Mouse (Mus musculus) MEL-GATA-1-ER (cell line): ENCODE data around the gene Gm2564.
"Not testable (repeated sequence)": the region's sequence is repeated elsewhere in the genome, so short reads cannot be mapped to it uniquely, and the experiment has no call there.

ENCODE experiments used
- DNase-seq: peaks from one replicate; pipeline ENCODE4 v3.0.0-alpha.2; 2012; ENCODE audit warnings: low read depth; ENCODE audit errors: extremely low read depth

Gm2564 gene

DNA sequence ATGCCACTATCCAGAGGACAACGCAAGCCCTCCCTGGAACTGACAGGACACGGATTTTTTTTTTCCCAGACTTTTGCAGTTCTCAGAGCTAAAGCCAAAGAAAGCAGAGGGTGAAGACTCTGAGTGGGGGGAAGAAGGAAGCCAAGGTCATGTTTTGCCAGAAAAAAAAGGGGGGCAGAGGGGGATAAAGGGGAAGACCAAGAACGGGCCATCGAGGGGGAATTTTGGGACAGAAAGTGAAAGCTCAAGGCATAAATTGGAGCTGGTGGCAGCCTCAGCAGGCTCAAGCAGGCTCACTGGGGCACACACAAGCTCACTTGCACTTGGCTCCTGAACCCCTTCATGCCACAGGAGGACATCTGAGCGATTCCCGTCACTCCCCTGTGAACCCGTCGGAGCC lies at the start of gene Gm2564:
Gene Gm2564, plus strand, starts transcription at position 301 of the 400 bp plus-strand sequence.
- DNase-seq = not testable (repeated sequence)

DNA sequence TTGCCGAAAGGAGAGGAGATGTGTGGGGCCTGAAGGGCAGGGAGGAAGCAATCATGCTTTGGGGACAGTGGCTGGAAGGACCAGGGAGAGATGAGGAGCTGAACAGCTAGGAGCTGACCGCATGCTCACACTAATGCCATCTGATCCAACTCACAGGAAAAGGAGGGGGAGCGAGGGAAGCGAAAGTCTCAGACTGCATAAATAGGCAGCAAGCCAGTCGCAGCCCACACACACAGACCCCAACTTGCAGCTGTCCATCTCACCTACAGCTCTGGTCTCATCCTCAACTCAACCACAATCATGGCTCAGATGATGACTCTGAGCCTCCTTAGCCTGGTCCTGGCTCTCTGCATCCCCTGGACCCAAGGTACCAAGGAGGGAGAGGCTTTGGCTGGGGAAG lies 17.6 kb upstream of the Gm2564 start, which contains the start of gene Gm10591:
Gene Gm10591, plus strand, starts transcription at position 301 of the 400 bp plus-strand sequence.
- DNase-seq = not testable (repeated sequence)

DNA sequence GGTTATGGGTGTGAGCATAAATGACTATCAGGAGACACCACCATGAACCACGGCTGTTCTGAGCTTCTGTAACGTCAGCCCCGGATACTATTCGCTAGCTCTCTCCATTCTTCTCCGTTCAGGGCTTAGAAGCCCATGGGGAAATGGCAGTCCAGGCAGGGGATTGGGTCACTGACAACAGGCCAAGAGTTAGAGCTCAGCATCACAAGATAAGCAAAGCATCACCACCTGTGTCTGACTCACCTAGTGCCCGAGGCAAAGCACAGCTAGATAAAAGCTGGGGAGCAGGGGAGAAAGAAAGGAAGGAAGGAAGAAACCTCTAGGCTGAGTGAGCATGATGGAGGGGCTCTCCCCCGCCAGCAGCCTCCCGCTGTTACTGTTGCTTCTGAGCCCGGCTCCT lies 25.4 kb downstream of the Gm2564 start, which contains the start of gene Ccl27b:
Gene Ccl27b, plus strand, starts transcription at position 301 of the 400 bp plus-strand sequence.
- not testable (repeated sequence) for DNase-seq

DNA sequence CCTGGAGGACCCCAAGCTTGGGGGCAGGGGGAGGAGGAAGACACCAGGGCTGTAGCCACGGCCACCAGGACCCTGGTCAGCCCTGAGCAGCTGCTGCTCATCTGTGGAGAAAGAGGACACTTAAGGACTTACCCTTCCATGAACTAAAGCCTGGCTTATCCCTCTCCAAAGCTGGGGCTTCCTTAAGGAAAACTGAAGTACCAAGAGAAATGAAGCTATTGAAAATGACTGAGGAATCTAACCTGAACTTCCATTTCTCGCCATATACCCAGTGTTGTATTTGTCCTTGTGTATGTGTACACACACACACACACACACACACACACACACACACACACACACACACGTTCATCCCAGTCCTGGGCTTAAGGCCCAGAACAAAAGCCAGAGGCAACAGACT lies 32.3 kb downstream of the Gm2564 start, which contains the start of gene Il11ra2:
Gene Il11ra2, minus strand, starts transcription at position 101 of the 400 bp plus-strand sequence.
- DNase-seq = not testable (repeated sequence)

DNA sequence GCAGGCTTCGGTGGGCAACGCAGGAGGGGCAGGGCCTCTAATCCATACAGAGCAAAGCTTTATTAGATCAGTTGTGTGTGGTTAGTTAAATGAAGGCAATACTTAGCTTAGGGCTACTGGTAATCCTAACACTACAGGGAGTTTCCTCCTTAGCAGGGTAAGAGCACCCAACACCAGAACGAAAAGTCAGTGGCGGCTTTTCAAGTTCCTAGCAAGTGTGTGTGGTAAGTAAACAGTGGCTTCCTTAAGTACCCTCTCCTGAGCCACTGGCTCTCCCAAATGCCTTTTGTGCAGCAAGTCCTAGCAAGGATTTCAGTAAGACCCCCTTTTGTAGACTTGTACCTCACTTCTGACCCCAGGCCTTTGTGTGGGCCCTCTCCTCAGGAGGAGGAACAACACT lies 45.9 kb downstream of the Gm2564 start:
- not testable (repeated sequence) for DNase-seq

DNA sequence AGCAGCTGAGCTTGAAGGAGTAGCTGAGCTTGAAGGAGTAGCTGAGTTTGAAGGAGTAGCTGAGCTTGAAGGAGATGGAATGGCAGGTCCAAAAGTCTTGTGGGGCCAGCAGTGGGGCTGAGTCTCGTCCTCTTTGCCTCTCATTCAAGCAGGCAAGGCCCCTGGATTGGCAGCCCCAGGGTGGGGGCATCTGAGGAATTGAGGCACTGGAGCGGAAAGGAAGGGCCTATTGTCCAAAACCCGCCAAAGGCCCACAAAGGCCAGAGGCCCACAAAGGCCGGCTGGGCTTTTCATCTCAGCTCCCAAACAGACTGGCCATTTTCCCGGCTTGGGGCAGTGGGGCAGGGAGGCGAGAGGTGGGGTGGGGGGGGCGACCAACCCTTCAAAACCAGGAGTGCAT lies 49.8 kb downstream of the Gm2564 start:
- DNase-seq = not testable (repeated sequence)

DNA sequence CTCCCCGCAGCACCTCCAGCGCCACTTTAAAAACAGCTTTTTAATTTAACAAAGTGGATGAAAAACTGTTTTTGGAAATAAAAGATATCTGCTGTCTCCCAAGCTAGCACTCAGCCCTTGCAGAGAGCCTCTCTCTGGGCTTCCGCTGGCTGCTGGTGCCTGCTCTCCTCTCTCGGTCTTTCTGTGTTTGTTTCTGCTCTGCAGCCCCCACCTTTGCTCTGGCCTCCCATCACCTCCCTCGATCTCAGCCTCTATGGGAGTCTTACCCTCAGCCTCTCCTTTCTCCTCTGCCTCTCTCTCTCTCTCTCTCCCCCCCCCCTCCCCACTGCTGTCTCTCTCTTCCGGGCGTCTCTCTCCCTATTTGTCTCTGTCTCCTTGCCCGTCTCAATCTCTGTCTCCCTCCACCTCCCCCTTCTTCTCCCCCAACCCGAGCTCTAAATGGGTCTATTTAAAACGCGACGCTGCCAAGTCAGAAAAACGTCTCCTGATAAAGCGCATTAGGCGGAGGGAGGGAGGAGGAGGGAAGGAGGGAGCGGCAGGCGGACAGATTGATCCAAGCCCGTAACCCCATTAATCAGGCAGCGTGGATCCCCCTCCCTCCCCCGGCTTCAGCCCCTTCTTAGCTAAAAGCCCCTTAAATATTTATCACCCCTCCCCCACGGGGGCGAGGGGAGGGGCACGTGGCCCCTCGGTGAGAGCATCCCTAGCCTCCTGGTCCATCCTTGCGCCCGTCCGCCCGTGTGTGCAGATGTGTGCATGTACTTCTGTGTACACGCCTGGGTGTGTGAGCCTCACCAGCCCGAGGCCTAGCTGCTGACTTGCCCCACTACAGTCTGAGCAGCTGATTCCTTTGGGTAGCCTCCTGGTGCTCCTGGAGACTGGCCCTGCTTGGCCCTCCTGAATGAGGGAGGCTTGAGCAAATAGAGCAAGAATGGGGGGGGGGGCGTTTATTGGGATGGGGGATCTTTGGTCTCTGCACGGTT lies 51.1 kb downstream of the Gm2564 start:
- not testable (repeated sequence) for DNase-seq
